Mouse (Mus musculus): ENCODE measurements around the gene Naaa.

The Naaa gene

GRCm38 (mm10) chr5:92277437-92278394 is at the start of gene Naaa:
Gene Naaa, minus strand, starts transcription at chr5:92278170.
- DNase-seq (ENCODE audit: low spot score in 2 of 2): peak; percentile 72 to 82

- peak; percentile 14 to 30 for DNase-seq (ENCODE audit: low spot score in 2 of 2)
These were observed 49.4 kb upstream of the Naaa start for GRCm38 (mm10) chr5:92327367-92327766.

GRCm38 (mm10) chr5:92323264-92323663 is 45.3 kb upstream of the Naaa start:
- DNase-seq (ENCODE audit: low spot score in 2 of 2): no peak

- no peak for DNase-seq (ENCODE audit: low spot score in 2 of 2)
These were observed 44.6 kb upstream of the Naaa start for GRCm38 (mm10) chr5:92322612-92323011.

GRCm38 (mm10) chr5:92321631-92322400 is 43.8 kb upstream of the Naaa start:
- DNase-seq (ENCODE audit: low spot score in 2 of 2): no peak

- DNase-seq (ENCODE audit: low spot score in 2 of 2): no peak
These were observed 40.6 kb upstream of the Naaa start for GRCm38 (mm10) chr5:92318596-92318995.

GRCm38 (mm10) chr5:92318119-92318518 is 40.1 kb upstream of the Naaa start:
- DNase-seq (ENCODE audit: low spot score in 2 of 2): no peak

- DNase-seq (ENCODE audit: low spot score in 2 of 2): no peak
These were observed 35.8 kb upstream of the Naaa start for GRCm38 (mm10) chr5:92313776-92314175.

- peak; percentile 77 to 86 for DNase-seq (ENCODE audit: low spot score in 2 of 2)
These were observed 34.2 kb upstream of the Naaa start for GRCm38 (mm10) chr5:92312046-92312715.

GRCm38 (mm10) chr5:92309681-92310511 is 31.9 kb upstream of the Naaa start, which contains the start of gene Sdad1:
Gene Sdad1, minus strand, starts transcription at chr5:92310479.
- DNase-seq (ENCODE audit: low spot score in 2 of 2): peak; percentile 87 to 92

- DNase-seq (ENCODE audit: low spot score in 2 of 2): no peak
These were observed 26.3 kb upstream of the Naaa start for GRCm38 (mm10) chr5:92304291-92304690.

- DNase-seq (ENCODE audit: low spot score in 2 of 2): no peak
These were observed 24.3 kb upstream of the Naaa start for GRCm38 (mm10) chr5:92302149-92302840.

GRCm38 (mm10) chr5:92294525-92294924 is 16.6 kb upstream of the Naaa start:
- no peak for DNase-seq (ENCODE audit: low spot score in 2 of 2)

GRCm38 (mm10) chr5:92291652-92292414 is 13.9 kb upstream of the Naaa start:
- DNase-seq (ENCODE audit: low spot score in 2 of 2): no peak

GRCm38 (mm10) chr5:92287840-92288239 is 9.9 kb upstream of the Naaa start:
- DNase-seq (ENCODE audit: low spot score in 2 of 2): no peak

- DNase-seq (ENCODE audit: low spot score in 2 of 2): no peak
These were observed 5.1 kb upstream of the Naaa start for GRCm38 (mm10) chr5:92283107-92283506.

GRCm38 (mm10) chr5:92282571-92282970 is 4.6 kb upstream of the Naaa start:
- DNase-seq (ENCODE audit: low spot score in 2 of 2): no peak

- DNase-seq (ENCODE audit: low spot score in 2 of 2): peak in 1 of 2 experiments; percentile 59
These were observed 1.1 kb upstream of the Naaa start for GRCm38 (mm10) chr5:92278942-92279537.

- no peak for DNase-seq (ENCODE audit: low spot score in 2 of 2)
These were observed 7.5 kb downstream of the Naaa start for GRCm38 (mm10) chr5:92270496-92270895.
